Mouse (Mus musculus) NIH3T3 (cell line): Measurements from ENCODE around the gene Ston2.

Experiments used
- DNase-seq: peaks from one replicate; pipeline ENCODE4 v3.0.0-alpha.2; 2012; ENCODE audit warnings: low read depth

Gene Ston2

GRCm38 (mm10) chr12:91662844-91663243 lies 125.3 kb downstream of the Ston2 start:
- DNase-seq = no peak

GRCm38 (mm10) chr12:91660640-91661417 lies 127.4 kb downstream of the Ston2 start:
- DNase-seq = no peak

GRCm38 (mm10) chr12:91654399-91655122 lies 133.6 kb downstream of the Ston2 start:
- no peak for DNase-seq

GRCm38 (mm10) chr12:91648426-91648825 lies 139.8 kb downstream of the Ston2 start:
- DNase-seq = no peak

- DNase-seq = no peak
Measured at GRCm38 (mm10) chr12:91645361-91646123, 142.6 kb downstream of the Ston2 start.

GRCm38 (mm10) chr12:91643221-91643620 lies 145.0 kb downstream of the Ston2 start:
- no peak for DNase-seq

GRCm38 (mm10) chr12:91642426-91643093 lies 145.6 kb downstream of the Ston2 start:
- DNase-seq = no peak

- no peak for DNase-seq
Measured at GRCm38 (mm10) chr12:91641631-91642141, 146.5 kb downstream of the Ston2 start.

GRCm38 (mm10) chr12:91641133-91641532 lies 147.1 kb downstream of the Ston2 start:
- no peak for DNase-seq

GRCm38 (mm10) chr12:91640712-91641111 lies 147.5 kb downstream of the Ston2 start:
- DNase-seq = peak; percentile 79

- DNase-seq = peak; percentile 73
Measured at GRCm38 (mm10) chr12:91638351-91638750, 149.8 kb downstream of the Ston2 start.

- no peak for DNase-seq
Measured at GRCm38 (mm10) chr12:91637136-91637909, 150.9 kb downstream of the Ston2 start.

- DNase-seq = peak; percentile 12
Measured at GRCm38 (mm10) chr12:91626482-91626881, 161.7 kb downstream of the Ston2 start.

GRCm38 (mm10) chr12:91625013-91625412 lies 163.2 kb downstream of the Ston2 start:
- peak; percentile 48 for DNase-seq

GRCm38 (mm10) chr12:91609425-91609824 lies 178.8 kb downstream of the Ston2 start:
- no peak for DNase-seq

GRCm38 (mm10) chr12:91607678-91608077 lies 180.5 kb downstream of the Ston2 start:
- DNase-seq = no peak

GRCm38 (mm10) chr12:91606651-91607050 lies 181.5 kb downstream of the Ston2 start:
- no peak for DNase-seq

- DNase-seq = no peak
Measured at GRCm38 (mm10) chr12:91604600-91604999, 183.6 kb downstream of the Ston2 start.

- DNase-seq = no peak
Measured at GRCm38 (mm10) chr12:91592128-91592527, 196.1 kb downstream of the Ston2 start.

- no peak for DNase-seq
Measured at GRCm38 (mm10) chr12:91591191-91591590, 197.0 kb downstream of the Ston2 start.

GRCm38 (mm10) chr12:91590716-91591115 lies 197.5 kb downstream of the Ston2 start:
- peak; percentile 83 for DNase-seq
